13 mouse cellular contexts compared by ENCODE assay signal in the genomic region with DNA sequence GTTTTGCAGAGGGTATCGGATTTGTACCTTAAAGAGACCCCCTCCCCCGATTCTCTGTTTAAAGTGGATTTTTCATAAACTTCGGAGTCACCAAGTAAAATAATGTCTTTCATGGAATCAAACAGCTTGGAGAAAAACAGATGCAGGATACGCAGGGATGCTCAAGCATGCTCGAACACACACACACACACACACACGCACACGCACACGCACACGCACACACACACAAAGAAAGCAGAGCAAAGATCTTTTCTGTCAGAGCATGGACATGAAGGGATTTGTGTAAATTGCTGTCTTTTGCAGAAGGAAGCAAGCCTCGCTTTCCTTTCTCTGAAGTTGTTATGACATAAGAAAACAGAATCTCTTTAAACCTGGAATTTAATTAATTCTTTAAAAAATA.
DNase-seq lines count a peak whose midpoint lies in the region; ATAC-seq and TF ChIP-seq lines count a peak whose summit lies in the region.
"Had no signal": no experiment of that assay in that cellular context is flagged by ENCODE, and none has a peak within 500 bp of the region (broad histone marks: within the 10 kb centered on the region; RNA-seq: fewer than 3 reads in every experiment).

No protein-coding gene starts in this region.

- H3K27ac ChIP-seq in heart, embryonic 15.5 days = no peak overlapping the region
- H3K27ac ChIP-seq in forebrain, embryonic 10.5 days = peak overlapping the region; percentile 87
- peak overlapping the region; percentile 66 for H3K27ac ChIP-seq in limb, embryonic 10.5 days
- no peak overlapping the region for H3K27ac ChIP-seq in neural tube, embryonic 14.5 days (ENCODE audit: low read depth, low read length)
- no peak overlapping the region for H3K27ac ChIP-seq in liver, postnatal 0 days (ENCODE audit: low read depth)
- H3K27ac ChIP-seq: left cerebral cortex, adult 2 months; lung, embryonic 15.5 days had no signal

- no peaks in the 10 kb centered on the region for H3K9me3 ChIP-seq in heart, embryonic 15.5 days (replicated peaks)
- H3K9me3 ChIP-seq in forebrain, embryonic 10.5 days = no peaks in the 10 kb centered on the region
- no peaks in the 10 kb centered on the region for H3K9me3 ChIP-seq in limb, embryonic 10.5 days (replicated peaks)
- no peaks in the 10 kb centered on the region for H3K9me3 ChIP-seq in neural tube, embryonic 14.5 days (ENCODE audit: control insufficient read depth, low read length)
- no peaks in the 10 kb centered on the region for H3K9me3 ChIP-seq in liver, postnatal 0 days (ENCODE audit: low read length)
- H3K9me3 ChIP-seq: lung, embryonic 15.5 days had no signal

- no peak for ATAC-seq in heart, embryonic 15.5 days (replicated peaks; ENCODE audit: insufficient number of reproducible peaks, insufficient read depth, low FRiP score, low read depth)
- ATAC-seq in neural tube, embryonic 14.5 days (ENCODE audit: low read depth) = no peak
- ATAC-seq in liver, postnatal 0 days = no peak

- peaks cover 75% of the 10 kb centered on the region for H3K27me3 ChIP-seq in heart, embryonic 15.5 days
- H3K27me3 ChIP-seq in forebrain, embryonic 10.5 days (ENCODE audit: poor library complexity, severe bottlenecking) = peaks cover 94% of the 10 kb centered on the region
- peaks cover 60% of the 10 kb centered on the region for H3K27me3 ChIP-seq in limb, embryonic 10.5 days (ENCODE audit: low read depth, poor library complexity, severe bottlenecking)
- H3K27me3 ChIP-seq in neural tube, embryonic 14.5 days (ENCODE audit: control insufficient read depth, insufficient read depth, low read length) = peaks cover 35% of the 10 kb centered on the region
- H3K27me3 ChIP-seq in liver, postnatal 0 days (ENCODE audit: insufficient read depth, low read length) = peaks cover 67% of the 10 kb centered on the region

- DNase-seq in heart, adult 9 months (ENCODE audit: low spot score in 2 of 2) = no peak
- DNase-seq in forebrain, embryonic 10.5 days (ENCODE audit: extremely low spot score, low spot score) = peak; percentile 44
- no peak for DNase-seq in limb, embryonic 10.5 days (ENCODE audit: low spot score)
- no peak for DNase-seq in cerebellum, postnatal 4 days (ENCODE audit: low spot score in 2 of 2)
- no peak for DNase-seq in liver, postnatal 0 days
- no peak for DNase-seq in left cerebral cortex, postnatal 4 days

- no peak for TF ChIP-seq EP300 in liver, postnatal 0 days (IDR thresholded peaks at IDR 0.05; ENCODE audit: low read depth)

- peak overlapping the region; percentile 94; the same call in 1 of the 2 replicates for H3K4me2 ChIP-seq in heart, embryonic 15.5 days
- H3K4me2 ChIP-seq in neural tube, embryonic 14.5 days (ENCODE audit: low read depth, low read length) = peak overlapping the region; percentile 62; the same call in 1 of the 2 replicates
- no peak overlapping the region for H3K4me2 ChIP-seq in liver, postnatal 0 days (ENCODE audit: low read depth, low read length)

- WGBS in heart, embryonic 15.5 days = 52% methylated on average over 10 of the region's 10 CpGs
- 8% methylated on average over 10 of the region's 10 CpGs for WGBS in forebrain, embryonic 10.5 days
- 18% methylated on average over 10 of the region's 10 CpGs for WGBS in limb, embryonic 10.5 days
- 4% methylated on average over 10 of the region's 10 CpGs for WGBS in neural tube, embryonic 14.5 days
- 31% methylated on average over 10 of the region's 10 CpGs for WGBS in liver, postnatal 0 days (ENCODE audit: insufficient replicate concordance)

- intact Hi-C loops in left cerebral cortex, postnatal 4 days (cut with DNase I) = no loop called here

- no peak overlapping the region for H3K9ac ChIP-seq in heart, embryonic 15.5 days
- H3K9ac ChIP-seq in neural tube, embryonic 14.5 days (replicated peaks; ENCODE audit: low read depth, low read length) = no peak overlapping the region
- H3K9ac ChIP-seq in liver, postnatal 0 days (replicated peaks) = no peak overlapping the region
- H3K9ac ChIP-seq: lung, embryonic 15.5 days had no signal

- no peaks in the 10 kb centered on the region for H3K36me3 ChIP-seq in heart, embryonic 15.5 days
- H3K36me3 ChIP-seq in forebrain, embryonic 10.5 days (replicated peaks) = no peaks in the 10 kb centered on the region
- no peaks in the 10 kb centered on the region for H3K36me3 ChIP-seq in limb, embryonic 10.5 days
- H3K36me3 ChIP-seq in neural tube, embryonic 14.5 days (ENCODE audit: control insufficient read depth, insufficient read depth, low read length) = no peaks in the 10 kb centered on the region
- H3K36me3 ChIP-seq in liver, postnatal 0 days (replicated peaks; ENCODE audit: insufficient read depth, low read length) = no peaks in the 10 kb centered on the region
- H3K36me3 ChIP-seq: G1E; lung, embryonic 15.5 days had no signal

- TF ChIP-seq CTCF in liver, postnatal 0 days (IDR thresholded peaks at IDR 0.05; ENCODE audit: low read depth) = no peak

- peaks cover 16% of the 10 kb centered on the region for H3K4me1 ChIP-seq in heart, embryonic 15.5 days (replicated peaks)
- H3K4me1 ChIP-seq in forebrain, embryonic 10.5 days = peaks cover 75% of the 10 kb centered on the region
- peaks cover 58% of the 10 kb centered on the region for H3K4me1 ChIP-seq in limb, embryonic 10.5 days
- H3K4me1 ChIP-seq in neural tube, embryonic 14.5 days (ENCODE audit: control insufficient read depth, insufficient read depth, low read length) = peaks cover 10% of the 10 kb centered on the region
- H3K4me1 ChIP-seq in liver, postnatal 0 days (ENCODE audit: insufficient read depth) = no peaks in the 10 kb centered on the region

- H3K4me3 ChIP-seq in heart, embryonic 15.5 days = no peak overlapping the region
- H3K4me3 ChIP-seq in forebrain, embryonic 10.5 days = peak overlapping the region; percentile 40
- peak overlapping the region; percentile 53 for H3K4me3 ChIP-seq in limb, embryonic 10.5 days
- no peak overlapping the region for H3K4me3 ChIP-seq in neural tube, embryonic 14.5 days (ENCODE audit: low read depth, low read length)
- H3K4me3 ChIP-seq in liver, postnatal 0 days (ENCODE audit: low read depth, low read length) = no peak overlapping the region
- H3K4me3 ChIP-seq: erythroblast, embryonic 14.5 days; myocyte had no signal

Comparison
In these comparisons a context has a peak if more than half of its experiments do, and no peak if none do; other contexts are left out.
1. H3K27ac ChIP-seq: peak in forebrain, embryonic 10.5 days (single experiment) and limb, embryonic 10.5 days (single experiment); none in heart, embryonic 15.5 days (single experiment), neural tube, embryonic 14.5 days (single experiment) and liver, postnatal 0 days (single experiment).
2. H3K4me3 ChIP-seq: peak in forebrain, embryonic 10.5 days (single experiment) and limb, embryonic 10.5 days (single experiment); none in heart, embryonic 15.5 days (single experiment), neural tube, embryonic 14.5 days (single experiment) and liver, postnatal 0 days (single experiment).